Mouse (Mus musculus) liver, embryonic 12.5 days (tissue): Measurements from ENCODE around the gene Zfp106. TPM values are rescaled to one million over a fixed set of nuclear protein-coding genes. Genes with fewer than 3 reads are reported as not detected.

ENCODE experiments used
- ATAC-seq: fragments of 200-750 bp; cut with Nextera tagmentation; 2 replicates; pipeline ENCODE4 v1.8.0; 2017; ENCODE audit warnings: moderate number of reproducible peaks, mild to moderate bottlenecking, moderate library complexity
- H3K27ac ChIP-seq: fragments of 300-500 bp; sonication (generic); 2 replicates; pipeline ENCODE4 v1.5.1; 2016; ENCODE audit warnings: mild to moderate bottlenecking
- H3K27me3 ChIP-seq: fragments of 300-500 bp; sonication (generic); replicated peaks from 2 replicates; pipeline ENCODE4 v1.6.1; 2016; ENCODE audit warnings: mild to moderate bottlenecking, moderate library complexity
- H3K36me3 ChIP-seq: fragments of 300-500 bp; sonication (generic); 2 replicates; pipeline ENCODE4 v1.6.1; 2016; ENCODE audit warnings: mild to moderate bottlenecking, moderate library complexity
- H3K4me1 ChIP-seq: fragments of 300-500 bp; sonication (generic); 2 replicates; pipeline ENCODE4 v1.6.1; 2016
- H3K4me2 ChIP-seq: fragments of 300-500 bp; sonication (generic); 2 replicates; pipeline ENCODE4 v1.6.1; 2016; ENCODE audit warnings: mild to moderate bottlenecking, moderate library complexity
- H3K4me3 ChIP-seq: fragments of 300-500 bp; sonication (generic); 2 replicates; pipeline ENCODE4 v1.5.1; 2016; ENCODE audit warnings: mild to moderate bottlenecking, moderate library complexity
- H3K9ac ChIP-seq: fragments of 300-500 bp; sonication (generic); 2 replicates; pipeline ENCODE4 v1.6.1; 2016; ENCODE audit warnings: mild to moderate bottlenecking, moderate library complexity
- H3K9me3 ChIP-seq: fragments of 300-500 bp; sonication (generic); replicated peaks from 2 replicates; pipeline ENCODE4 v1.6.1; 2016; ENCODE audit warnings: mild to moderate bottlenecking, moderate library complexity
- WGBS: fragments of 180-500 bp; shearing (Covaris S2); methylation state at CpG from one replicate; pipeline ENCODE4 v1.1.7; 2016; ENCODE audit not compliant: insufficient replicate concordance; 5-methylcytosine and 5-hydroxymethylcytosine counted together
- polyA plus RNA-seq: library from polyadenylated mRNA; unstranded; fragments of >200 nt; fragmentation: Nextera tagmentation; extraction: Ambion mirVana; gene quantifications from 2 replicates; pipeline ENCODE4 v1.2.1, GENCODE M21; 2016

Zfp106 gene
- polyA plus RNA-seq, 1 experiment from 2014 or later = 43.4 TPM

DNA sequence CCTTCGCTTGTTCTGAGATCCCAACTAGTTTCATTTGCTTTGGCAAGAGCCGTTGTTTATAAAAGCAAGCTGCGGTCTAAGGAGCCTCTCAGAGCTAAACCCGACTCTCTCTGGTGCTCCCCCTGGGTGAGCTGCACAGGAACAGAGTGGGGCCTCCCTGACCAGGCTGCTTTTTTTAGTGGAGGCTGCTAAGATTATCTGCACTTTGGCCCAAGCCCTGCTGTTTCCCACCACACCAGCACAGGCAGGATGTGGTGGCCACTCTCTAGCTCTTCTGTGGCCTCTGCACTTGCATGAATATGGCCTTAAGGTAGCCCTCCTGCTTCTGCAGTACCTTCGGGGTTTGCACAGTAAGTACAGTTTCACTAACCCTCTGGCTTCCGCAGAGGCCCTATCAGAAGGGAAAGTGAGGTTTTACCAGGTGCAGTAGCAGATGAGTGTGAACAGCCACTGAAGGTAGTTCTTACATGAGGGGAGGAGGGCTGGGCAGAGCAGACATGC is 63.6 kb downstream of the Zfp106 start:
- peak overlapping the region; percentile 49 for H3K27ac ChIP-seq
- H3K4me2 ChIP-seq = peak overlapping the region; percentile 19; the same call in 1 of the 2 replicates
- 18% methylated on average over 6 of the region's 6 CpGs for WGBS
- no peaks in the 10 kb centered on the region for H3K9me3 ChIP-seq
- peaks cover 37% of the 10 kb centered on the region for H3K4me1 ChIP-seq
- peak; percentile 64 for ATAC-seq
- no peak overlapping the region for H3K4me3 ChIP-seq
- peaks cover 12% of the 10 kb centered on the region for H3K36me3 ChIP-seq
- no peaks in the 10 kb centered on the region for H3K27me3 ChIP-seq
- peak overlapping the region; percentile 8; the same call in 1 of the 2 replicates for H3K9ac ChIP-seq

DNA sequence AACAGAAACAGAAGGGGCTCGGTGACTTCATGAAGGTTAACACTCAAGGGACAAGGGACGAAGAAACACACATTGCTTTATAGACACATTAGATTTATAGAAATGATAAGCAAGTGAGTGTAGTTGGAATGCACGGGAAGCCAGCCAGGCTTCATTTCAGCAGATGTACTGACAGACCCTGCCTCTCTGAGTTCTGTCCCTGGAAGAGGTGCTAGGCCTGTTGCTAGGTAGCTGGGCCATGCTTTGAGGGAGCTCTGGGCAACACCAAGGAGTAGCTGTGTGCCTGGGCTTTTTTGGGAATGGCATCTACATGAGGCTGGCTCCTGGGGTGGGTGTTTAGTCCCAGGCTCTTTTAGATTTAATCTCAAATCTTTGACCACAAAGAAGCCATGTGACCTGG is 67.1 kb downstream of the Zfp106 start:
- H3K9ac ChIP-seq = no peak overlapping the region
- H3K27ac ChIP-seq = no peak overlapping the region

DNA sequence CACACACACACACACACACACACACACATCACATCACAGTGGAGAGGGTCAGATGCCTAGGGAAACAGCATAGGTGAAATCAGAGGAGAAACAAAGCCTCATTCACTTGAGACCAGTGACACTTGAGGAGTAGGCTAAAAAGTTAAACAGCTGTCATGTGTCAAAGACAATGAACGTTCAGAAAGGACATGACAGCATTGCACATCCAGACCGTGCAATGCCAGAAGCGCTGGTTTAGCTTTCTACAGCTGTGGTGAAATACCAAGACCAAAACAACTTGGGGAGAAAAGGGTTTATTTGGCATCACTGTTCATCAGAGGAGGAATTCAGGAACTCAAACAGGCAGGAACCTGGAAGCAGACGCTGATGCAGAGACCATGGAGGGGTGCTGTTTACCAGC is 70.4 kb downstream of the Zfp106 start:
- H3K4me3 ChIP-seq = no peak overlapping the region
- no peak for ATAC-seq
- no peaks in the 10 kb centered on the region for H3K9me3 ChIP-seq
- H3K4me2 ChIP-seq = no peak overlapping the region
- no peak overlapping the region for H3K27ac ChIP-seq
- H3K4me1 ChIP-seq = no peaks in the 10 kb centered on the region
- no peak overlapping the region for H3K9ac ChIP-seq
- 57% methylated on average over 4 of the region's 4 CpGs for WGBS
- no peaks in the 10 kb centered on the region for H3K27me3 ChIP-seq
- H3K36me3 ChIP-seq = no peaks in the 10 kb centered on the region

More for the DNA sequence above, 67.1 kb downstream of the Zfp106 start:
- no peak overlapping the region for H3K4me3 ChIP-seq
- 66% methylated on average over 3 of the region's 3 CpGs for WGBS
- H3K36me3 ChIP-seq = no peaks in the 10 kb centered on the region
- H3K4me2 ChIP-seq = no peak overlapping the region
- no peaks in the 10 kb centered on the region for H3K9me3 ChIP-seq
- no peak for ATAC-seq
- H3K27me3 ChIP-seq = no peaks in the 10 kb centered on the region
- H3K4me1 ChIP-seq = peaks cover 25% of the 10 kb centered on the region

DNA sequence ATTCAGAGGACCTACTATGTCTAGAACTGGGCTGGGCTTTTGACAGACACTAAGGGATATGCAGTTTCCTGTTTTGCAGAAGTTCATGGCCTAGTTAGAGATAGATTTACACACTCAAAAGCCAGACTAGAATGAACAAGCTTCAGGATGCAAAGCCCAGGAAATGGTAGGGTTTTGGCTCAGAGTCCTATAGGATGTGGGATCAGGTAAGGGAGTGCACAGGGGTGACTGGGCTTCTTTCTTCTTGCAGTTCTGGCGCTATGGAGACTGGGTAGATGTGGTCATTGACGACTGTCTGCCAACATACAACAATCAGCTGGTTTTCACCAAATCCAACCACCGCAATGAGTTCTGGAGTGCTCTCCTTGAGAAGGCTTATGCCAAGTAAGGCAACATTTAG is 79.4 kb downstream of the Zfp106 start:
- no peak overlapping the region for H3K9ac ChIP-seq
- no peak for ATAC-seq
- H3K36me3 ChIP-seq = no peaks in the 10 kb centered on the region
- H3K27me3 ChIP-seq = no peaks in the 10 kb centered on the region
- 70% methylated on average over 3 of the region's 3 CpGs for WGBS
- H3K4me2 ChIP-seq = no peak overlapping the region
- H3K27ac ChIP-seq = no peak overlapping the region
- no peak overlapping the region for H3K4me3 ChIP-seq
- H3K4me1 ChIP-seq = peaks cover 7% of the 10 kb centered on the region; the same call in 1 of the 2 replicates
- H3K9me3 ChIP-seq = no peaks in the 10 kb centered on the region

DNA sequence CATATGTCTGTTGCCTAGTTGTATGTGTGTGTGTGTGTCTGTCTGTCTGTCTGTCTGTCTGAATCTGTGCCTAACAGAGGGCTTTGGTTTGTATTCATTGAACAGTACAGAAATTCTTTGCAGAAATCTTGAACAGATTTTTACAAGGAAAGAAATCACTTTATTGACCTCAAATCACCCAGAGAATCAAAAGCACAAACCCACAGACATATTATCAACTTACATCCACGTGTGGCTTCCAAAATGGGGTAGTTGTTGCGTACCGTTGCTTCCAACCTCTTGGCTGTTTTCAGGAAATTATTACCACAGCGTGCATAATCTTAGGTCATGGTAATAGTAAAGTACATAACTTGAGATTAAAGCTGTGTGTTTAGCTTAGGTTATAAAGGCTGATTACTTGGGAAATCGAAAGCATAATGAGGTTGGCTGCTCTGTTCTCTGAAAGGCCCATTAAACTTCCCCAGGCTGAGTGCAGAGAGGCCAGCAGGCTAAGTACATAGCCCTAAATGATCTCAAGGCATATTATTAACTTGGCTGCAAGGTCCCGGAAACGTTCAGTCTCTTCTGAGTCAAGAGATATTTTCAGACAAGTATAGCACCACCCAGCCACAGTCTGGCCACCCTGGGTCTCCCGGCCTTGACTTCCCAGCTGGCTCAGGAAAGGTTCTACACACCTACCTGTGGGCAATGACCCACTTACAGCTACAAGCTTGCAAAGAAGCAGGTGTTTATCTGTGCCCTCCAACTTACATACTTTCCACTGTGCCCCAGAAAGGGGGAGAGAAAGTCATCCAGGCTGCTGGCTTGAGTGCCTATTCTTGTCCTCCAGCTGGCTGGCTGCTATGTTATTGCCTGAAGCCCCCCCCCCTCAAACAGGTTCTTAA is 80.9 kb downstream of the Zfp106 start:
- Histone ChIP-seq H3K4me1 (peaks cover 7% of the 10 kb centered on the region; the same call in 1 of the 2 replicates), H3K4me3 (no peak overlapping the region), H3K4me2 (no peak overlapping the region), H3K9ac (no peak overlapping the region), H3K9me3 (no peaks in the 10 kb centered on the region), H3K27me3 (no peaks in the 10 kb centered on the region), H3K27ac (no peak overlapping the region), H3K36me3 (no peaks in the 10 kb centered on the region)
- 54% methylated on average over 8 of the region's 8 CpGs for WGBS
- no peak for ATAC-seq

DNA sequence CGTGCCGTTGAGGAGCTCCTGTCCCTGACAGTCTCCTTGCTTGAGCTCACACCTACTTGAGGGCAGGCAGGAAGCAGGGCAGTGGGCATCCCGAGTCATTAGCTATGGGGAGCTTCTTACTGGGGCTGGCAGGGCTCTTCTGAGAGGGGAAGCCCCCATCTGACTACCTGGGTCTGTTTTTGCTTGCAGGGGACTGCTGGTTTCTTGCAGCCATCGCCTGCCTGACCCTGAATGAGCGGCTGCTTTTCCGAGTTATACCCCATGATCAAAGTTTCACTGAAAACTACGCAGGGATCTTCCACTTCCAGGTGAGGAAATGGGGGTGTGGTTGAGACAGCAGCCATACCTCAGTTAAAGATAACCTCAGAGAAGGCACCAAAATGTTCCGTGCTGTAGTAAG is 81.7 kb downstream of the Zfp106 start:
- Histone ChIP-seq H3K27ac (no peak overlapping the region), H3K4me3 (no peak overlapping the region), H3K9ac (no peak overlapping the region), H3K27me3 (no peaks in the 10 kb centered on the region), H3K36me3 (no peaks in the 10 kb centered on the region), H3K4me2 (no peak overlapping the region), H3K9me3 (no peaks in the 10 kb centered on the region), H3K4me1 (peaks cover 7% of the 10 kb centered on the region; the same call in 1 of the 2 replicates)
- 57% methylated on average over 8 of the region's 8 CpGs for WGBS
- no peak for ATAC-seq

DNA sequence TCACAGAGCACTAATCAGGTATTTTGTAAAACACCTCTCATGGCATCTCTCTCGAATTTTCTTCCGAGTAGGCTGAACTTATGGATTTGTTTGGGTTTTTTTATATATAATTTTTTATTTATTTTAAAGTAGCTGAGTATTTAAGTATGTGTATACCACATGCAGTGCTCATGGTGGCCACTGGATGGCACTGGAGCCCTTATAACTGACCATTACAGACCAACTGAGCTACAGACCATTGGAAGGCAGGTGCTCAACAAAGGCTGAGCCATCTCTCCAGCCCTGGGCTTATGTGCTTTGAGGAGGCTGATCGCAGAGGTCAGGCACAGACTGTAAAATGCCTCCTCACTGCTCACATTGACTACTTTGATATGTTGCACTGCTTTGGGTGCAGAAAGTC is 85.0 kb downstream of the Zfp106 start:
- H3K9ac ChIP-seq = no peak overlapping the region
- peaks cover 7% of the 10 kb centered on the region; the same call in 1 of the 2 replicates for H3K4me1 ChIP-seq
- no peaks in the 10 kb centered on the region for H3K36me3 ChIP-seq
- no peak overlapping the region for H3K4me3 ChIP-seq
- H3K27ac ChIP-seq = no peak overlapping the region
- H3K27me3 ChIP-seq = no peaks in the 10 kb centered on the region
- no peaks in the 10 kb centered on the region for H3K9me3 ChIP-seq
- no peak overlapping the region for H3K4me2 ChIP-seq
- ATAC-seq = peak; percentile 55; the same call in 1 of the 2 replicates
- WGBS = 34% methylated on average over 3 of the region's 3 CpGs

DNA sequence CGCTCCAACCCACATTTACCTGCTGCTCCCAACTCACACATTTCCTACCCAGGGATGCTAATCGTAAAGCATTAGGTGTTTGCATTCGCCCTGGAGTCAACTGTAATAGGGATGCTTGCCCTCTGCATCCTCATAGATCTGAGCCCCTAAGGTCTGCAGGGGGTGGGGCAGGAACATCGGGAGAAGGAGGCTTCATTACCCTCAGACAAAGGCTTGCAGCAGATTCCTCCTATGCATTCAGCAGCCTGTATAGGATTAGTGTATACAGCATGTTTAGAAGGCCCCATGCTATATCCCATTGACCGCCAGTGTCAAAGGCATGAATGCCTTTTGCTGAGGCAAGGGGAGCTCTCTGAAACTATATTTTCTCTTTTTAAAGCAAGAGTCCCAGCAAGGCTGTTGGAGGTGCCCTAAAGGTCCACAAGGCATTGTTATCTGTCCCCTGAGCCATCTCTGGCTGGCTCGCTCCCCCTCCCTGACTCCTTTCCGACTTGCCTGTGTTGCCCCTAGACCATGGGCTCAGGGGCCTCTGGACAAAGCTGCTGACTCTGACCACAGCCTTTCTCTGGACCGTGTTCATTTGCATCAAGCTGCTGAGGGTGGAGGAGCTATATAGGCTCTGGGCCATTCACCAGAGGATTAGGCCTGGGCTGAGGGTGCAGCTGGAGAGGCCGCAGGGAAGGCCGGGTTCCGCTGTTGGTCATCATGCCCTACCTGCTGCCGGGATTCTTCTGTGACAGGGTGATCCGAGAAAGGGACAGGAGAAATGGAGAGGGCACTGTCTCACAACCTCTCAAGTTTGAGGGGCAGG is 87.2 kb downstream of the Zfp106 start:
- Histone ChIP-seq H3K9ac (no peak overlapping the region), H3K4me3 (no peak overlapping the region), H3K4me1 (no peaks in the 10 kb centered on the region), H3K27me3 (no peaks in the 10 kb centered on the region), H3K9me3 (no peaks in the 10 kb centered on the region), H3K4me2 (no peak overlapping the region), H3K36me3 (no peaks in the 10 kb centered on the region), H3K27ac (no peak overlapping the region)
- no peak for ATAC-seq
- 69% methylated on average over 13 of the region's 13 CpGs for WGBS

DNA sequence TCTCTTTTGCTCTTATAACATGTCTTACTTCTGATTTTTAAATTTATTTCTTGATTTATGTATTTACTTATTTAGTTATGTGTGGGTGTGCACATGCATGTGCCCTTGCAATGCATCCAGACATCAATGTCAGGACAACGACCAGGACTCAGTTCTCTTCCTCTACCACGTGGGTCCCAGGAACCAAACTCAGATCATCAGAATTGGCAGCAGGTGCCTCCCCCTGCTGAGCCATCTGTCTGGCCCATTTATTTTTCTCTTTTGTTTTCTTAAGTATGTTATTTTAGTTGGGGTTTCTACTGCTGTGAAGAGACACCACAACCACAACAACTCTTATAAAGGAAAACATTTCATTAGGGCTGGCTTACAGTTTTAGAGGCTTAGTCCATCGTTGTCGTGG is 92.8 kb downstream of the Zfp106 start:
- H3K4me1 ChIP-seq = peaks cover 3% of the 10 kb centered on the region; the same call in 1 of the 2 replicates
- no peak overlapping the region for H3K4me2 ChIP-seq
- no peak overlapping the region for H3K27ac ChIP-seq
- no peak overlapping the region for H3K4me3 ChIP-seq
- H3K27me3 ChIP-seq = no peaks in the 10 kb centered on the region
- no peak overlapping the region for H3K9ac ChIP-seq
- whole genome bisulfite sequencing = 61% methylated on average over 4 of the region's 4 CpGs
- no peaks in the 10 kb centered on the region for H3K36me3 ChIP-seq
- H3K9me3 ChIP-seq = no peaks in the 10 kb centered on the region
- ATAC-seq = no peak

DNA sequence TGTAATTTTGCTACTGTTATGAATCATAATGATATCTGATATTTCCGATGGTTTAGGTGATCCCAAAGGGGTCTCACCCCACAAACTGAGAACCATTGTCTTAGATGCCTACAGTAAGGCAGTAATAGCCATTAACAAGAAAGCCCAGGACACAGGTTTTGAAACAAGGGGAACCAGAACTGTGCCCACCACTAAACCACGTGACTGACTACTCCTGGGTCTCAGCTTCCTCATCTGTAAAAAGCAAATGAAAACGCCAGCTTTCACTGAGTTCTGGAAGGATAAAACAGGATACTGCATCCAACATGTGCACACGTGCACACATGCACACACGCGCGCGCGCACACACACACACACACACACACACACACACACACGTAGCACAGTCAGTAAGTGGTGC is 93.9 kb downstream of the Zfp106 start:
- H3K27ac ChIP-seq = no peak overlapping the region
- H3K4me1 ChIP-seq = peaks cover 5% of the 10 kb centered on the region; the same call in 1 of the 2 replicates
- H3K9me3 ChIP-seq = no peaks in the 10 kb centered on the region
- H3K36me3 ChIP-seq = no peaks in the 10 kb centered on the region
- no peak for ATAC-seq
- WGBS = 67% methylated on average over 10 of the region's 10 CpGs
- H3K9ac ChIP-seq = no peak overlapping the region
- no peak overlapping the region for H3K4me3 ChIP-seq
- H3K4me2 ChIP-seq = no peak overlapping the region
- no peaks in the 10 kb centered on the region for H3K27me3 ChIP-seq

DNA sequence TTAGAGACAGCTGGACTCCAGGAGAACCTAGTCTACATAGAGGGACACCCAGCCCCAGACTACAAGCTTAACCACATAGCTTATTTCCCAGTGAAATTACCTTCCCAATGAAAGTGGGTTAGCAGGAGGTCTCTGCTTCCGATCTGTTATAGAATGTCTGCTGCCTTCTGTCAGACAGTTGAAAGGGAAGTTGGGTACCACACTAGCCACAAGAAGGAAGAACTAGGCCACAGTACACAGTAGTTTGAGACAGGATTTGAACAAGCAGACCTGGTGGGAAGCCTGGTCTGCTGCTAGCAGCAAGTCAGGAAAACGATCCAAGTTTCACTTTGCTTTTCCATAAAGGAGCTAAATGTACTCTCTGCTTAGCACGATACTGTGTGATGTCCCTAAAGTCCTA is 94.4 kb downstream of the Zfp106 start:
- Histone ChIP-seq H3K36me3 (no peaks in the 10 kb centered on the region), H3K4me2 (no peak overlapping the region), H3K9ac (no peak overlapping the region), H3K27ac (no peak overlapping the region), H3K4me3 (no peak overlapping the region), H3K27me3 (no peaks in the 10 kb centered on the region), H3K4me1 (peaks cover 5% of the 10 kb centered on the region; the same call in 1 of the 2 replicates), H3K9me3 (no peaks in the 10 kb centered on the region)
- WGBS = 45% methylated on average over 3 of the region's 3 CpGs
- no peak for ATAC-seq

DNA sequence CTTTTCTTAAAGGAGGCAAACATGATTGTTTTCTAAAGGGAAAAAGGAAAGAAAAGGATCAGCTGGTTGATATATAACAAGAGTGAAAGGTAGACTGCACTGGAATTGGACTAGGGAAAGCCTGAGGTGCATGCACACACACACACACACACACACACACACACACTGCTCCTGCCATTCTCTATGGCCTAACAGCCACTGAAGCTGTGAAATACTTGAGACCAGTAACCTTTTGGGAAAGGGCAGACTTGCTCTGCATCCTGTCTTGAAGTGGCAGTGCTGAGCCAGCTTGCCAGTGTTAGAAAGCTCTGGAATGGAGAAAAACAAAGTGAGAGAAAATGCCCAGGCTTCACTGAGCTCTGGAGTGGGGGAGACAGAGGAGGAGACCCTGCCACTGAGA is 95.6 kb downstream of the Zfp106 start:
- H3K36me3 ChIP-seq = no peaks in the 10 kb centered on the region
- no peaks in the 10 kb centered on the region for H3K9me3 ChIP-seq
- H3K4me1 ChIP-seq = peaks cover 5% of the 10 kb centered on the region; the same call in 1 of the 2 replicates
- no peak overlapping the region for H3K4me3 ChIP-seq
- H3K27me3 ChIP-seq = no peaks in the 10 kb centered on the region
- no peak overlapping the region for H3K9ac ChIP-seq
- no peak for ATAC-seq
- no peak overlapping the region for H3K4me2 ChIP-seq
- no peak overlapping the region for H3K27ac ChIP-seq
